Mouse (Mus musculus) mouse embryonic stem cell (cell line): ENCODE measurements around the gene Ccna1.

Source experiments
- in situ Hi-C, 2 experiments: fragments of 300-500 bp; cut with MboI; formaldehyde crosslinking; loops; 1 replicate in 1 of 2; 3 replicates in 1 of 2; pipeline ENCODE4 v1.14.3; 2019 to 2020; ENCODE audit warnings: low sequenced_read_pairs in 2 of 2, low pct_unique_long_range_greater_than_20kb in 1 of 2, mixed read lengths in 1 of 2; ENCODE audit not compliant: unreplicated experiment in 1 of 2

Gene Ccna1

DNA sequence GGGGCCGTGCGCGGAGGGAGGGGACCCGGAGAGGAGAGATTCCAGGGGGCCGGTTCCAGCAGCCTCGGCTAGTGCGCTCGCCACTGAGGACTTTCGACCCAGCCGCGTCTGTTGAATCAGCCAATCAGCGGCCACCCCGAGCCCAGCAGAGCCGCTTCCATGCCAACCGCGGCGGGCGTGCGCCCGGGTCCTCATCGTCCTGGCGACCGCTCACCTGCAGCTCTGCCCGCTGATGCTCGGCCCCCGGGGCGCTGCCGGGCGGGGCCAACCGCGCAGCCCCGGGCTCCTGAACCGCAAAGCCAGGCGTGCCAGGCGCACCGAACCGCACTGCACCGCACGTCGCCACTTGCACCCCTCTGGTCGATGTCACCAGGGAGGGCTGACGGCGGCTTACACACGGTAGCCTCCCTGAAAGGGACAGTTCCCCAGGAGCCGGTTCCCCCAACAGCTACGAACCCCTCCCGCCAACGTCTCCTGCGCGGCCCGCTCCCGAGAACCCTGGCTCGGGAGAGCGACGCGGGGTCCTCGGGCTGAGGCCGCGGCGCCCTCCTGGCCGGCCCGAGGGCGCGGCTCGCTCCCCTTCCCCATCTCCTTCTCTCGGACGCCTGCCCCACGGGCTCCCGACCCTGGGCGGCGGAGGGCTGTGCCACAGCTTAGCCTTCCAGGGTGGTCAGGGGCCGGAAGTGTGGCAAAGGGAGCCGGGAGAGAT is at the start of gene Ccna1:
Gene Ccna1, minus strand, starts transcription at position 464 of the 709 bp plus-strand sequence.
- in situ Hi-C loops: loop anchor here in 1 of 2 experiments (25.0 kb wide), 1 partner anchor 243 kb away; the partner anchor contains the start of gene Rfxap

DNA sequence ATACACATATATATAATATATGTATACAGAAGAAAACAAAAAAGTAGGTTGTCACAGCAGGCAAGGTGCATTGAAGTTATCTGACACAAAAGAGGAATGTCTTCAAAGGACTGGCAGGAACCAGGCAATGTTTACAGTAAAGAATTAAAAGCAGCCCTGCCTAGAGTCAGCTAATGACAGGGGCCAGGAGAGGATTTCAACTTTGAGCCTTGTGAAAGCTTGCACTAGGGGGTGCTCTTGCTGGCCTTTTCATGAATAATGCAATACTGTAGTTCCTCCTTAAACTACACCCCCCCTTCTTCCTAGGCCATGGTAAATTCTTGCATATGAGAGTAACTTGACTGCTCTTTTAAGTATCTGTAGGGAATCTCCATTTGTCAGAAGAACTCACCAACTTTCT is 45.8 kb upstream of the Ccna1 start:
- in situ Hi-C loops: no loop called here

DNA sequence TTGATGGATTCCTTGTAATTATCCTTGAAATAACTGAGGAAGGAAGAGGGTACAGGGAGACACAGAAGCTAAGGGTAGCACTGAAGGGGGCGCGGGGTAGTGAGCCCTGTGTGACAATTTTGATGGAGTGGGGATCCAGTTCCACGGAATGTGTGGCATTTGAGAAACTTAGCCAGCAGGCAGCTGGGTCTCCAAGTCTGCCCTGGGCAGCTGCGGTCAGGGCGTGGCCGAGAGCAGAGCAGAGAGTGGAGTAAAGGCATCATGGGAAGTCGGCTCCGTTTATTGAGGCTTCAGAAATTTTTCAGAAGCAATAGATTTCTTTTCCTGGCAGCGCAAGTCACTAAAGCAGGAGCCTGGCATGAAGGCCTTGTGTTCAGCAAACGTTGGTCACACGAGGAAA is 43.7 kb upstream of the Ccna1 start:
- in situ Hi-C loops: no loop called here

DNA sequence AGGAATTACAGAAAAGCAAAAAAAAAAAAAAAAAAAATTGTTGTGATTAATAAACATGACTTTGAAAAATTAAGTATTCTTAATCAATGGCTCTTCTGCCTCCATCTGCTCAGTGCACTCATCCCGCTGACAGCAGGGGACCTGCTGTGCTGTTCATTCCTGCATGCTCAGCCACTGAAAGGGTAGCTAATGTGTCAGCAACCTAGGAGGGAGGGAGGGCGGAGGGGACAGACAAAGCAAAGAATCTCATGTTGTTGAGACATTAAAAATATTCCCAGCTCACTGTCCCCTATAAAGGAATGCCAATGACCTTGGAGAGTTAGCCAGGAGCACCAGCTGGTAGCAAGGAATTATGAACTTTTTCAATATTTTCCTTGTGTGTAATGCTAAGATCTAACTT is 42.7 kb upstream of the Ccna1 start:
- in situ Hi-C loops: no loop called here

DNA sequence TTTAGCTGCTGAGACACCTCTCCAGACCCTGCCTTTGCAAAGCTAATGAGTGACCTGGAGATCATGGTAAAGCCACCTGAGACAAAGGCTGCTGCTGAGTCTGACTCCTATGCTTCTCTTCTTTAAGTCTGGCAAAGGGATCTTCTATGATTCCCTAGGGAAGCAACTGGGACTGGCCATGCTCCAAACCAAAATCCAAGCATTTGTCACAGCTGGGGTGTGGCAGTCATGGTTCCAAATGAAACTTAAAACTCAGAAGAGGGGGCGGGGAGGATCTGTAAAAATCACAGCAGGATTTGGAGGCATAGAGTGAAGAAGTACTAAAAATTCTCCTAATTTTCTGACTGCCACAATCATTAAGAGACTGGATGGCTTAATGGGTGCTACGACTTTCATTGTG is 41.9 kb upstream of the Ccna1 start:
- in situ Hi-C loops: no loop called here

DNA sequence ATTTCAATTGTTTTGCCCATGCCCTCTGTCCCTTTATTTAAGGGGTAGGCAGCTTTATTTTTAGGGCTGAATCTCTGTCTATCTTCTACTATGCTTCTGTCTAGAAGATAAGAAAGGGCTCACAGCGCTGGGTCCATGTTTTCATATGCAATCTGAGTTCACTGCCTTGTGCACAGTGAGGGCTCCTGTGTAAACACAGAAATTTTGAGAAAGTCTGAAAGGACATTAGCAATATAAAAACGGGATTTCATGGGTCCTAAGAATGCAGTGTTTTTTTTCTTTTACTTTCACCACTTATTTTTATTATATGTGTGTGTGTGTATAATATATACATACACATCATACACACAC is 41.3 kb upstream of the Ccna1 start:
- in situ Hi-C loops: no loop called here

DNA sequence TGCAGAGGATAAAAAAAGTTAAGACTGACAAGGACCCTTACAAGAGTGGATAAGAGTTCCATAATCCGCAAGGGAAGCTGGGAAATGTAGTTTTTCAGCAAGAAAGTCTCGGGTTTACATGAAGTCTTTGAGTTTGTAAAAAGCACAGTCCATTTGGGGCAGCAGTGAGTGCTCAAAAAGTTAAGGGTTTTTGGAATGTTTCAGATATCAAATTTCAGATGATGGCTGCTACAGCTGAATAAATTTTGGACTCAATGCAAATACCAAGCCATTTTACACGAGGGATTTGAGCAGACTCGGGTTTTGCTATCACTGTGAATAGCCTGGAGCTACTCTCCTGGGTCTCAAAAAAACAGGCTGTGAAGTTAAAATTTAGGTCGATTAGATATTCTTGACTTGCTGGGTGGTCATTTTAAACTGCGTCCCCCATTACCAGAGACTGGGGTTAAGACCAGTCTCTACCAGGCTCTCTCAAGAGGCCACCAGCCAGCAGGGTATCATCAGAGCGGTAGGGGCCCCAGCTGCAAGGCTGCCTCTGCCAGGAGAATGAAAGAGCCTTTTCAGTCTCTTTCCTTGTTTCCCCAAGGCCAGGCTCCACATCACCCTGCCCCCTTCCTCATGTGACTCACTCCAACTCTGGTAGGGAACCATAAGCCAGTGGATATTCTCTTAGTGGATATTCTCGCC is 40.8 kb upstream of the Ccna1 start:
- in situ Hi-C loops: no loop called here

DNA sequence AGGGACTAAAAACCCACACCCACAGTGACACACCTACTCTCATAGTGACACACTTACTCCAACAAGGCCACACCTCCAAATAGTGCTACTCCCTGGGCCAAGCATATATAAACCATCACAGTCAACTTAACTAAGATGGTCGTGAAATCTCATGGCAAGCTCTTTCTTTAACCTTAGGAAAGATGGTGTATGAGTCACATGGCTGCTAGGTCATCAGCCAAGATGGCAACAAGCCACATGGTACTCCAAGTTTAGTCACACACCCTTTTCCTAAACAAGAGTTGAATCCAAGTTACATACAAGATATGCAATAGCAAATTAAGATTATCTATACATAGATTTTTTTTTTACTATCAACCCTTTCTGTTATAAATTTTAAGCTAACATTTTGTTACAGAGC is 37.9 kb upstream of the Ccna1 start:
- in situ Hi-C loops: no loop called here

DNA sequence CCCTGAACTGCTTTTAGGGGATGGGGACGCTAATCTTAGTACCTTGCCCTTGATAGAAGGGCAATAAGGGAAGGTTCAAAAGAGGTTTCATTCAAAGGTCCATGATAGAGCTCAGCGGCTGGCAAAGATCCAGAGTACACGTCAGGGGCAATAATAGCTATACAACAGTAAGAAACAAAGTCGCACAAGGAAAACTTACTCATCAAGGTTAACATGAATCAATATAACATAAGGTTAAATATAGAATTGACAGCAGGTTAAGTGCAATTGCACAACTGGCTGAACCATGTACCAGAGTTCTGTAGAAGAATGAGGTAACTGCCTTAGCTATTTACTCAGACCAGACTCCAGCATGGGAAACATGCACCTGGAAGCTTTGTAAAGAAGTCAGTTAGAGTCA is 34.0 kb upstream of the Ccna1 start:
- in situ Hi-C loops: no loop called here

DNA sequence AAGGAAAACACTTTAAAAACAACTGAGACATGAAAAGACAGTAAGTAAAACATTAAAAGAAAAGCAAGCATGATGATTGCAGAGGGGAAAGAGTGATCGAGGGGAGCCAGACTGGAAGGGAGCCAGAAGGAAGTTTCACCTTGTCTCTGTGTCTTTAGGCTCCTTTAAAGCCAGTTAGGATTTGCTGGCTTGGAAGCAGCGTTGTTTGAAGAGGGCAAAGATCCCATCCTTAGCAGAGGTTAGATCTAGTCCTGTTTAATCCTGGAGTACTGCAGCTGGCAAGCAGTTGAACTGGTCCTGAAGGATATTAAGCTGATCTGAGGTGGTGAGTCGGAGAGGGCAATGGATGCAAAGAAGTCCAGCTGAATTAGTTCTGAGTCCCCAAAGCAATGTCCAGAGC is 33.5 kb upstream of the Ccna1 start:
- in situ Hi-C loops: no loop called here

DNA sequence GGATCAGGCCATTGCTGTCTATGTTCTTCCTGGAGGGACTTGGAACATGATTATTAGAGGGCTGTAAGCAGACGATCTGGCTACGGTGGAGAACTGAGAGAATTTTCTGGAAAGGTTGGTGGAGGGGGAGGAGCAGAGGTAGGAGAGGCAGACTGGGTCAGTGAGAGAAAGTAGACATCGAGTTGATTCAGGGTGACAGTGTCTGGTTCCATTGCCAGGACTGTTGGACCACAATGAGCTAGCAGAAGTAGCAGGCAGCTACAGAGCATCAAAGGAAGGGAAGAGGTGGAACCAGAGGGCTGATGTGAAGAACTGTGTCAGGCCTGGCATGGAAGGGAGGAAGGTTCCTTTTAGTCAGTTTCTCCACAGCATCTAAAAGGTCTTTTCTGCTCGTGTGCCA is 33.1 kb upstream of the Ccna1 start:
- in situ Hi-C loops: no loop called here

DNA sequence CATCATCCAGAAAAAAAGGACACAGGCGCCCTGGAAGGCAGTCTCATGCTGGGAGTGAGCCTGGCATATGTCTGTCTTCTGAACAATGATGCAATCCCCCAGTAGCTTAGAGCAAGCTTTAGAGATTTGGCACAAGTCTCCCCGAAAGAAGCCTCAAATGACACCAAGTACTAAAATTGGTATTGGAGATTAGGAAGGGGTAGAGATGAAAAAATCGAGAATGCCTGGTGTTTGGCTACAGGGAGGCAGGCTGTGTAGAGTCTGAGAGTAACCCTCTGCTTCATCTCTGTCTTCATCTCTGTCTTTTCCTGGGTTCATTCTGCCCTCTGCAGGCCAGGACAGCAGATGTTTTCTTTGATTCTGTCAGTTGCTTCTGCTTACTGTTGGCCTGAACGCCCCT is 32.1 kb upstream of the Ccna1 start:
- in situ Hi-C loops: no loop called here

DNA sequence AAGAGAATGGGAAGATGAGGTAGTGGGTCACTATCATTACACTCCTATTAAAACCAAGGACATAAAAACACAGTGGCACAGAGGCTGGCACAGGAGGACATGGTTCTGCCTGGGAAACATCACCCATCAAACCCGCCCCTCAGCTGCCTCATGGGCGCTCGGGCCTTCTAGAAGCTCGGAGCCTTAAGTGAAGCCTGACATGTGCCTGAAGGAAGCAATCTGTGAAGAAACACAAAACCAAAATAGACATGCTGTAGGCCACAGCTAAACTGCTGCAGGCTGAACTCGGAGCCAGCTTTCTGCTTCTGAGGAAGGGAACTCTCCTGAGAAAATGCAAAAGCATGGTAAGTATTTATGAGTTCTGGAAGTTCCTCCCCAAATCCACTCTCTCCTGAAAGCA is 31.6 kb upstream of the Ccna1 start:
- in situ Hi-C loops: no loop called here

DNA sequence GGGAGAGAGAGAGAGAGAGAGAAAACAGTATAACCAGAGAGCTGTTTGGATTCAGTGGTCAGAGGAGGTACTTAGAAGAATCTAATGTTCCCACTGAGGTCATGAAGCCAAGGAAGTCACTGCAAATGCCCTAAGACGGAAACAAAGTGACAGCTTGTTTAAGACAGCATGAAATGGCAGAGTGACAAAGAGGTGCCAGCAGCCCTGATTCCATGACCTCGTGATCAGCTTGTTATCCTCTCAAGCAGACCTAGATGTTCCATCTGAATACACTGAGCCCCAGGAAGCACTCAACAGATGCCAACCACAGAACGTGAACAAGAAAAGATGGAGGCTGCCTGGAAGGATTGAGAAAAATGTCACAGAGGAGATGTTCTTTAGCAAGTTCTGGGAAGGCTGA is 30.4 kb upstream of the Ccna1 start:
- in situ Hi-C loops: no loop called here

DNA sequence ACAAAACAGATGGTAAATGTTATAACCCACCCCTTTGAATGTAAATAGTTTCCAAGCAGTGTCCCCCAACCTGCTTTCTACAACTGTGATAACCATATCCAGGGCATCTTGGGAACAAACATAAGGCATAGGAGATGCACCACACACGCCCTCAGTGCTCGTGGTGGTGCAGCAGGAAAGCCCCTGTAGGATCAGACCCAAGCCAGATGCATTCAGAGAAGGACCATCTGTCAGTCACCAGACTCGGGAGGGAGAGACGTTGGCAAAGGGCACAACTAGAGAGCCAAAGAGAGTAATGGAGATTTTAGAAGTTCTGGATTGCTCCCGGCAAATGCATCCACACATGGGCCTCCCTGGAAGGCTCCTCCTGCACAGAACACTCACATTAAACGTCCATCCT is 29.5 kb upstream of the Ccna1 start:
- in situ Hi-C loops: no loop called here

DNA sequence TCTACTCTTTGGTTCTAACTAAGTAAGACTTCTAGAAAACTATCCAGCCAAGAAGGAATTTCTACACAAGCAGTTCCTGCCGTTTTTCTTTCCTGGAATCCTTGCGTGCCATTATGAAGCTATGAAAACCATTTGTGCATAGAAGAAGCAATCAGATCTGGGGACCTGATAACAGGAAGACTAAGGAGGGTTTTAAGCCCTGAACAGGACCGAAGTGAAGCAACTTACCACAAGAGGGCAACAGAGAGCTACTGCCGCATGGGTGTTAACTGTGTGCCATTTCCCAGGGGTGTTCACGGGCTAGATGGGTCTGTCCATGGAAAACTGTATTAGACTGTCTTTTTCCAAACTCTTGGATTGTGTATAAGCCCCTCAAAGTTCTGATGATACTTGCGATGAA is 24.8 kb upstream of the Ccna1 start:
- in situ Hi-C loops: no loop called here

DNA sequence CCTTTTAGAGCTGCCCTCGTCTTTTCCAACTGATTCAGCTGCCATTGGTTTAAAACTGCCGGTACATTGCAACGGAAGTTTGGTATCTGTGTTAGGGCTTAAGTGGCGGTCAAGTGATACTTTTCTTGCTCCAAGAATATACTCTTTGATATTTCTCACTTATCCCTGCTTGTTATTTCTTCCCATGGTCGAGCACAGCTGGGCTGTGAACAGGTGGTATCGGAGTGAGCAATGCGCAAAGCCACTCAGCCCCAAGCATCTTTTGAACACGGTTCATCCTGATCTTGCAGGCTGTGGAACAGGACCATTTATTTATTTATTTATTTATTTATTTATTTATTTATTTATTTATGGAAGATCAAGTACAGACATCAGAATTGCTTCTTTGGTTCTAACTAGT is 24.3 kb upstream of the Ccna1 start:
- in situ Hi-C loops: no loop called here

DNA sequence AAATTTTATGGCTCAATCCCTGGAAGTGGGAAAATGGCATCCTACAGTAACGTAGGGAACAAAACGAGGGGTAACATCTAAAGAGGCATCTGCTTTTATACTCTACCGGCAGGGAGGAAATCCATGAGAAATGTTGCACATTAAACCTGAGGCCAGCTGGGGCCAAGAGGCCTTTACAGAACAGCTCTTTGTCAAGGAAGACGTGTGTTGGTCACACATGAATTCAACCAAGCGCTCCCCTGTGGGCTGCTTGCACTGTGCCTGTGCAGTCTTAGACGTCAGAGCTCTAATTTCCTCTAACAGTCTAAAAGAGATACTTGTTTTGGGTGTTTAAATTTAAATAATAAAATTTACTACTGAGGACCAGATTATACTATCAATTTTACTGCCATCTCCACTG is 22.9 kb upstream of the Ccna1 start:
- in situ Hi-C loops: no loop called here

DNA sequence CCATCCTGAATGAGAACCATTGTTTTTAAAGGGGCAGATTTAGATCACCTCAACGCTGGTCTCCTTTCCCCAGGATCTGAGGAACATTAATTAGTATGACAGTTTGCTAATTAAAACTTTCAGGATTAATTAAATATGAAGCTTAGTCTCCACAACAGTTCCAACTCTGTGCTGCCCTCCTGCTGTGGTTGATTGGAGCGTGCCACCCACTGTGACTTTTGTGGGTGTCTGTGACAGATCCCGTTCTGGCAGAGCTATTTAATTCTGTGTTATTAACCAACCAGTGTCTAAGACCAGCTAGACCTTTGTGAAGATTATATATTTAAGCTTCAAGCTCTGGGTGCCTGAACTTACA is 20.0 kb upstream of the Ccna1 start:
- in situ Hi-C loops: no loop called here

DNA sequence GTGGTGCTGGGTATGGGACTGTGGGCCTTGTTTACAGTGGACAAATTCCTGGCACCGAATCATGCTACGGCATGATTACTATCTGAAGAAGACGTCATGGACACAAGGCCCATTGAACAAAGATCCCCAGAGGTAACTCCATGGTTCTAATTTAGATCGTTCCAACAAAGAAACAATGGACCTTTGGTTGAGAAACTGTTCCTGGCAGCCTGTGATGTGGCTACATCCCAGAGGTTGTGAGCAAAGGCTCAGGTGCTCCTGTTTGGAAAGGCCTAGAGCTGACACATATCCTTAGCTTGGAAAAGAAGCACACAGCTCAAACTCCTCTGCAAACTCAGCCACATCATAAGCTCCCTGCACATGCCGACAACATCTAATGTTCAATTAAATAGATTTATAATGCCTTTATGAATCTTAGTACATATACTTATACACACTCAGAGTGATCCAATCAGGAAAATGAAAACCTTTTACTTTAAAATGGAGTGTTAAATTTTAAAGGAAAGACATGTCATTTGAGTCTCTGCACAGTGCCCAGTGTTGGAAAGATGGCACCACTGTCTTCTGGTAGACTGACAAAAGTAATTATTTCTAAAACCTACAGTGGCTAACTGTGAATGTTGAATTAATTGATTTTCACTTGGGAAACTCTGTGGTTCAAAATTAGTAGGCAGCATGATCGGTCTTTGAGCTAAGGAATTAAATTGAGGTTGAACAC is 19.4 kb upstream of the Ccna1 start:
- in situ Hi-C loops: loop anchor here in 1 of 2 experiments (25.0 kb wide), 1 partner anchor 262 kb away; the partner anchor contains the start of gene Rfxap
